Mouse (Mus musculus): ENCODE data around the gene Slc22a14.
"Not testable (repeated sequence)": the region's sequence is repeated elsewhere in the genome, so short reads cannot be mapped to it uniquely, and the experiment has no call there.

Gene Slc22a14

DNA sequence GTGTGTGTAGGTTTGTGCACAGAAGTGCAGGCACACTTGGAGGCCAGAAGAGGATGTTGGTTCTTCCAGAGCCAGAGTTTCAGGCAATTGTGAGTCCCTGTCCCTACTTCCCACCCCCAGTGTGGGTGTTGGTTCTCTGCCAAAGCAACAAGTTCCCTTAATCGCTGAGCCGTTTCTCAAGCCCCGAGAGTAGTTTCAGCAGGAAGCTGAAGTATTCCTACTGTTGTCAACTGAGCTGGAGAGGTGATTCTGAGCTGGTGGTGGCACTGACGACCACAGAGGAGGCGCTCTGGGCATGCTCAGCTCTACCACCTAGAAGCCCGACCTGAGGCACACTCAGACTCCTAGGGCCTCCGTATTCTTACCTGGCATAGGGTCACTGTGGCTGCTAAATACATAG lies at the start of gene Slc22a14:
Gene Slc22a14, minus strand, starts transcription at position 270 of the 400 bp plus-strand sequence.
- no peak for DNase-seq

DNA sequence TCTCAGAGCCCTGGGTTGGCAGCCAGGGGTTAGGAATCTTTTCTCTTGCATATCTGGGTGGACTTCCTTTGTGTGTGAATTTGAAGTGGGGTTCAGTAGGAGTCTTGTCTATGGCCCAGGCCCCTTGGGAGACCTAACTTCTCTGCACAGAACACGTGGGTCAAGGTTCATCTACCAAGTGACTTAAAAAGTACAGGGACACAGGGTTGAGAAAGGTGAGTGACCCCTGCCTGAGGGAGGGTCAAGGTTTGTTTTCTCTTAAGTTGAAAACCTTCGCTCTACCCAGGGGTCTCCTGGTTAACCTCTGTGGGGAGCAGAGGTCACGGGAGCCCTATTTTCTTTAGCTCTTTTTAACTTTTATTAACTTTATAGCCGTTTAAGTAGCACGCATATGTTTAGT lies 44.5 kb upstream of the Slc22a14 start:
- peak; percentile 19 for DNase-seq

DNA sequence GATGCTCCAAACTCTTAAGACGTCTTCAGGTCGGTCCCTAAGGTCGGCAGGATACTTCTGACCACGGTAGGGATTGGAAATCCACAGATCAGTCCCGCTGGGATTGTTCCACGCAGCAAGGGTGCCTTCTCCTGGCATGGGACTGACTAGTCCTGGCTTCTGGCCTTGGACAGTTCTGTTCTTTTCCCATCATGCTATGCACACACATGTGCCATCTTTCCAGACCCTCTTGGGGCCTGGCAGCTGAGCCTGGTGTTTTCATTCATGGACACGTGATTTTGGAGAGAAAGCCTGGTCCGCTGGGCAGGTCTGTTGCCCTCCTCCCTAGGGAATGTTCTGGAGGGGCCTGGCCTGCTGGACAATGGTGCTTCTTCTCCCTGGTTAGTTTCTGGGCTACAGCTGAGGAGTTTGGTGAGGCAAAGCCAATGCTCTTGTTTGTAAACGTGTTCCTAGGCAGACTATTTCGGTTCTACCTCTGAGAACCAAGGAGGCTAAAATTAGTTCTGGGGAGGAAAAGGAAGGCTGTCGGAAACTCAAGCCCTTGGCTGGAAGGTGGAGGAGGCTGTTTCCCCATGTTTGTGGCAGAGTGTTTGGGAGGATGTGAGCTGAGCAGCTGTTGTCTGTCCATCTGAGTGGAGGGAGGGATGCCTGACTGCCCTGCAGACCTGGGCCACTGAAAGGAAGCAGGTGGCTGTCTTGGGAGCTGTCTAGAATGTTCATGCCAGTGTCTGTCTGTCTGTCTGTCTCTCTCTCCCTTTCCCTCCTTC lies 43.7 kb upstream of the Slc22a14 start:
- DNase-seq = peak; percentile 10

DNA sequence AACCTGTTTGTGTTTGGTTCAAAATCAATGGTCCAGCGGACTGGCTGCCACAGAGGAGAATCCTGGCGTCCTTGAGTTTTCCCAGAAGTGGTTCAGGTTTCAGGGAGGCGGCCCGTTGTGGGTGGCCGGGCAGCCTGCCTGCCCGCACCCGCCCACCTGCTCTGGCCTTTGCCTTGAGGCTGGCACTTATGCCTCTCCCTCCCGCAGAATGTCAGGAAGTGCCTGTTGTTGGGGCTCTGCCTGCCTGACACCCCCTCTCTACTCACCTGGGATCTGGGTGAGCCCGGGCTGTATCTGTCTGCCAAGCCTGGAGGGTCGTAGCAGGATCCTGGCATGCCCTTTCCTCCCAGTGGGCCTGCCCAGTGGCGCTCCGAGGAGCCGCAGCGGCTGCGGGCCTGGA lies 42.5 kb upstream of the Slc22a14 start:
- DNase-seq = peak; percentile 79

DNA sequence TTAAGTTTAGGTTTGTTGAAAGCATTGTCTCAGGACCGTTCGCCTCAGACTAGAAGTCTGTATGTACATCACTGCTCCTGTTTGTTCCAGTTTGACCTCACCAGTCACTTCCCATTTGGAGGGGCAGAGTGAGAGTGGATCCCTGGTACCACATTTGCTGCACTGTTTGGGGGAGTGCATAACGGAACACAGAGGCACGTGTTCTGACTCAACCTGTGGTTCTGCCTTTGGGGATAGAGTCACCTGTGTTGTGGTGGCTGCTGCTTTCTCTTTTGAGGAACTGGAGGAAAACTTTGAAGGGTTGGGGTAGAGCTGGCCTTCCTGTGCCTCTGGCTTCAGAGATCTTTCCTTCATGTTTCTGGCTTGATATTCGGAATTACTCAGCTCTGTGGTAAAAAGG lies 38.7 kb upstream of the Slc22a14 start:
- DNase-seq = no peak

DNA sequence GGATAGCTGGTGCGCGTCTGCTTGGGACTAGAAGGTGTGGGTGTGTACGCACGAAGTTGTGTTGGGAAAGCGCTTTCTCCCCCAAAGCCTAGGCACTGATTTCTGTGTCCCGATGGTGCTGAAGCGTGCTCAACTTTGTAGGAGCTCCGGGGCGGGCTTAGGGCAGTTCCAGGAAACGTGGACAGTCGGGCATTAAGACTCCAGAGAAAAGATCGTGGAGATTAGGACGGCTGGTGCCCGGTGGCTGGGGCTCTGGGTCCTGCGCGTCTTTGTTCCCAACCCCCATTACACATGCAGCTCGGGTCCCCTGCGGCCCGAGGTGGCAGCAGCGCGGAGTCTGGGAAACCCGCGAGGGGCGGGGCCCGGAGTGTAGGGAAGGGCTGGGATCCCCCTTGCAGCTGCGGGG lies 37.9 kb upstream of the Slc22a14 start:
- no peak for DNase-seq

DNA sequence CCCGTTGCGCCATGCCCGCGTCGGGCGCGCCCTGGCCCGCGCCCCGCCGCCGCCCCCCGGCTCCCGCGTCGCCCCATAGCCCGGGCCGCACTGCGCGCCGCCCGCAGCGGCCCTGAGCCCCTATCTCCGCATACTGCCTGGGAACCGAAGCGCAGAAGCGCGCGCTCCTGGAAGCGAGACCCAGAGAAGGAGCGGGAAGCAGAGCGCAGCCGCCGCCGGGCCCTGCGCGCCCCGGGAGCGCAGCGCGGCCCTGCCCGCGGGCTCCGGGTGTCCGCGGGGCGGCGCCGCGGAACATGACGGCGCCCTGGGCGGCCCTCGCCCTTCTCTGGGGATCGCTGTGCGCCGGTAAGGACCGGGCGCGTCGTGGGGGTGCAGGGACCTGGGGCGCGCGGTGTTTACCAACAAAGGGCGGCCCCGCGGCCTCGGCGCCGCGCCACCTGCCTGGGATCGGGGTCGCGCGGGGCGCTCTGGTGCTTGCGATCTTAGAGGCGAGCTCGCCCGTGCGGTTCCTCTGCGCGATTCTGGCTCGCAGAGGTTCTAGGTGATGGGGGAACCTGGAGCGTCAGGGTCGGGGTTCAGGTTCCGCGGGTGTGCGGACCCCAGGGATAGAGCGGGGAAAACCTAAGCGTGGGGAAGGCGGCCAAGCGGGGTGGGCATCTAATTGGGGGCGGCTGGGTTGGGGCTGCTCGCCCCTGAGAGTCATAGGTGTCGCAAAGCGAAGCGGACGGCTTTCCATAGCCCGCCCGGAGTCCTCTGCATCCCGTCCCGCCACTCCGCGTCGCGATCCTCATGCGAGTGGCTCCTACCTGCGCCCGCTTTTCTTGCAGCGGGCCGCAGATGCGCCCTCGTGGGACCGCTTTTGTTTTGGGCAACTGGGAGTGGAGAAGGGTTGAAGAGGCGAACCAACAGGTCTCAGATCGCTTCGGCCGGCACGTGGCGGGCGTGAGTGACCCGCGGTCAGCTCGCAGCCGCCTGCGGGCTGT lies 37.2 kb upstream of the Slc22a14 start:
- peak; percentile 57 for DNase-seq

DNA sequence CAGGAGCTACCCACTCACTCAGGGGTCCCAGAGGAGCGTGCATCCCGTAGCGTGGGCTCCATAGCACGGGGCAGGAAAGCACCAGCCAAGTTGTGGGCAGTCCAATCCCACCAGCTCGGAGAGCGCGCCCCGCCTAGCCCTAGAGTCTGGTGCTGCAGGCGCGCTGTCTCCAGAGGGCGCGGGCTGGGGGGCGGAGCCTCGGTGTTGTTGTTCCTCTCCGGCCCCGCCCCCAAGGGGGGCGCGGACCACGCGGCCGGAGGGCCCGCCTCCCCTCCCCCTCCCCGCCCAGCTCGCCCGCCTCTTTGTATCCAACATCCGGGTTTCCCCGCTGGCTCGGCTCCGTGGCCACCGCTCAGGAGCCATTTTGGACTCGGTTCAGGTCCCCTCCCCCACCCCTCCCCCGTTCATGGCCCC lies 36.5 kb upstream of the Slc22a14 start, which contains the start of gene Acvr2b:
Gene Acvr2b, plus strand, starts transcription at position 318 of the 414 bp plus-strand sequence.
- peak; percentile 93 for DNase-seq

DNA sequence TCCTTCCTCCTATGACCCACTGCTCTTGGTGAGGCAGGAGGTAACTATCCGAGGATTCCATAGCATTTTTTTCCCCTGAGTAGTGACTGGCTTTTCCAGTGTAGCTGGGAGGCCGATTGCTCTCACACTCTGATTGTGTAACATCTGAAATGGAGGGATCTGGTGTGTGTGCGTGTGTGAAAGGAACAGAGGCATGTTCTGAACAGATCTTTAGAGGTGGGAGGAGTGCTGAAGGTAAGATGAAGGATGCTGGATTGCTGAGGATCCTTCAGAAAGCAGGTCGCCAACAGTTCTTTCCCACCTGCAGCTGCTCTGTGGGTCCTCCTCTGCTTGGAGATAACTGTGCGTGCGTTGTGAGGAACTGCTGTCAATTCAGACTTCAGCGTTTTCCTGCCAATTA lies 36.0 kb upstream of the Slc22a14 start:
- no peak for DNase-seq

DNA sequence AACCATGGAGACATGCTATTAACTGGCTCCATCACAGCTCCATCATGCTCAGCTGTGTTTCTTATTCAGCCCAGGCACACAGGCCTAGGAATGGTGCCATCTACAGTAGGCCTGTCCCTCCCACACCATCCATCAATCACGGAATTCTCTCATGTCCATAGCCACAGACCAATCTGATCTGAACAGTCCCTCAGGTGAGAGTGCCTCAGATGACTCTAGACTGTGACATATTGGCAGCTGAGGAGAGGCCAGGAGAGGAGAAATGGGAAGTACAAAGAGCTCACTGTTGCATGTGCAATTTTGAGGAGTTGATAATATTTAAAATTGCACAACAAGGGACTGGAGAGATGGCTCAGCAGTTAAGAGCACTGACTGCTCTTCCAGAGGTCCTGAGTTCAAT lies 29.5 kb upstream of the Slc22a14 start:
- no peak for DNase-seq

DNA sequence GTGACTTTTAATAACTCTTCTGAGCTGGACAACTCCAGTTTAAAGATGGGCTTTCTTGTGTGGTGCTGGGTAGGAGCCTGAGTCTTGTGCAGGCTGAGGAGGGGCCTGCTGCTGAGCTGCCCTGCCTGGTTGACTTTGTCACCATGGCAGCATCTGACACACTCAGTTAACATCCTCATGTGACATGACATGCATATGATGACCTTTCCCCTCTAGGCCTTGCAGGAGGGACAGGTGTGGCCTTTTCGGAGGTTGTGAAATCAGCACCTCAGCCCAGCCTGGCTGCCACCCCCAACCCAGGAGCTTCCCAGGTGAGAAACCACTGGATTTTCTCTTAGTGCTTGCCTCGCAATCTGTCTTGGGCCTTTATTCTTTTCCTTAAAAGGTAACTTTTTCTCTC lies 24.9 kb upstream of the Slc22a14 start:
- no peak for DNase-seq

DNA sequence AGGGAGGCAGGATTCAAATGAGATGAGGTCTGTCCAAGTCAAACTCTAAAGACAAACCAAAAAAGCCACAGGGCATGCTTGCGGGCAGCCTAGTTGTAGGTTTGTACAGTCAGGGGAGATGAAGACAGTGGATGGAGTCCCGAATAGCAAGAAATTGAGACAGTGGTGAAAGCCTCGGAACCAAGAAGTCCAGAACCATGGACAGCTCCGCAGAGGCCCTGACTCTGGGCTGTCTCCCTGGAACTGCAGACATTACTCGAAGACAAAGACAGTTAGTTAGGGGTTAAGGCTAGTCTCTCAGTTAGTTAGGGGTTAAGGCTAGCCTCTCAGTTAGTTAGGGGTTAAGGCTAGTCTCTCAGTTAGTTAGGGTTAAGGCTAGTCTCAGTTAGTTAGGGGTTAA lies 23.6 kb upstream of the Slc22a14 start:
- DNase-seq = no peak

DNA sequence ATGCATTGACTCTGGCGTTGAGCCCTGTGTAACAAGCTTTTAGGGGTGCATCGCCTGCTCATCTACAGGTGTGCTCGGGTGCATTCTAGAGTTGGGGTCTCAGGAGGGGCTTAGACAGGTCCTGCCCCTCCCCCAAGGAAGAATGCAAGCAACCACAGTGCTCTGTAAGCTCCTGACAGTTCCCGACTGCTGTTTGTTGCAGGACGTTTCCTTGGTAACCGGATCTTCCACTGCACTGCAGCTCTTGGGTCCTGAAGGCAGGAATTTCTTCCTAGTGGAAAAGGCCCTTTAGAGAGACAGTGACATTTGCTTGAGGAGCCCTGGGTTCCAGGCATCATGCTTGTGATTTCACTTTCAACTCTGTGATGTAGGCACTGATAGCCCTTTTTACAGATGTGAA lies 17.2 kb upstream of the Slc22a14 start:
- no peak for DNase-seq

DNA sequence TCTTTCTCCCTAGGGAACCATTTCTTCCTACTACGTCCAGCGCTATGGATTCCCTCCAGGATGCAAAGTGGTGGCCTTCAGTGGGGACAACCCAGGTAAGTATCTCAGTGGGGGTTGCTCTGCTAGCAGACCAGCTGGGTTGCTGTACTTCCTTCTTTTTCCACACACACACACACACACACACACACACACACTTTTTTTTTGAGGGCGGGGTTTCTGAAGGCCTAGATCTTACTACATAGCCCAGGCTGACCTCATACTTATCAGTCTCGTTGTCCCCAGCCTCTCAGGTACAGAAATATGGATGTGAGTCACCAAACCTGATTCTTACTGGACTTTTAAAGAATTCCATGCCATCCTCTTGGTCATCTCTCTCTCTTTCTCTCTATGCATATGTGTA lies 12.9 kb upstream of the Slc22a14 start:
- no peak for DNase-seq

DNA sequence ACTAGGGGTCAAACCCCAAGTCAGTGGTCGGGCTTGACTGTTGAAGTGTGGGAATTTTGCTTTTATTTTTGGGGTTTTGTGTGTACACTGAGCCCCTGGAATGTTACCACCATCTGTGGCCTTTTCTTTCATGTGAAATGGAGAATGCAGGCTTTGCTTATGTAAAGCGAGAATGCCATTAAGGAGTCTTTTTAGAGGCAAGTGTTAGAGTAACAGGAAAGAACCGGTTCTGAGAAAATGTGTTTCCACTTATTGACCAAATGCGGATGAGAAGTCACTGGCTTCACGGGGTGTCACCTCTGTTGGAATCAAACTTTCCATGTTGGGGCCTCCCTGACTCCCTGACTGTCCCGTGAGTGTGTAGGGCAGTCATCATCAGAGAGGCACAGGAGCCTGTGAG lies 10.2 kb upstream of the Slc22a14 start:
- no peak for DNase-seq

DNA sequence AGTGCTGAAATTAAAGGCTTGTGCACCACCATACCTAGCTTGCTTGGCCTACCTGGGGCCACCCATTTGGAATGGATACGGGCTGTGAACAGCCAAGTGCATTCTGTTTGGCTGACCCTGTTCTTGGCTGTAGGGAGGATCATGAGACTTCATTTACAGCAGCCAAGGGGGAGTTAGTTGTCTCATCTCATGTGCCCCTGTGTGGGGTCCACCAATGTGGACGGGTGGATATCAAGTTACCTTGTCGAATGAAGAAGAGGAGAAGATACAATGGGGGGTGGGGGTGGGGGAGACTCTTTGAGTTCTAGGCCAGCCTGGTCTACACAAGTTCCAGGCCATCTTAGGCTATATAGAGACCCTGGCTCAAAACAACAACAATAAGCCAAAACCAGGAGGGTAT lies 9.7 kb upstream of the Slc22a14 start:
- no peak for DNase-seq

DNA sequence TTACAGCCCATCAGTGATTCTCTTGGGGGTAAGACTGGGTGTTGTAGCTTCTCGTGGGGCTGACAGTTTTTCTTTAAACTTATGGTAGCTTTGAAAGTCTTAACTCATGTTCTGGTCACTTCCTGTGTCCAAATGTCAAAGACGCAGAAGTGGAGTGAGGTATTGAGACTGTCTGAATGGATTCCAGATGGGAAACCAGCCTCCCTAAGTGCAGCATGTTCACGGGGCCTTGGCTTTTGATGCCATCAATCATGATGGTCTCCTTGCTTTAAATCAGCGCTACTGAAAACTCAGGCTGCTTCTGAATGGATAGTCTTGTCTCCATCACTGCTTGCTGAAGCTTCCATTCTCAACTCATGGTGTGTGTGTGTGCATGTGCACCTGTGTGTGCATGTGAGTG lies 5.9 kb upstream of the Slc22a14 start:
- DNase-seq = no peak

DNA sequence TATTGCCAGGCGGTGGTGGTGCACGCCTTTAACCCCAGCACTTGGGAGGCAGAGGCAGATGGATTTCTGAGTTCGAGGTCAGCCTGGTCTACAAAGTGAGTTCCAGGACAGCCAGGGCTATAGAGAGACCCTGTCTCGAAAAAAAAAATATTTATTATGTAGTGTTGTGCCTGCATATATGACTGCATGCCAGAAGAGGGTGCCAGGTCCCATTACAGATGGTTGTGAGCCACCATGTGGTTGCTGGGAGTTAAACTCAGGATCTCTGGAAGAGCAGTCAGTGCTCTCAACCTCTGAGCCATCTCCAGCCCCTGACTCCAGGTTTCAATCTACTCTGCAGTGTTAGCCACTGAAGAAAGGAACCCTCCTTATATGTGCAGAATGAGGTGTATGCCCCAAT lies 5.4 kb upstream of the Slc22a14 start:
- not testable (repeated sequence) for DNase-seq

DNA sequence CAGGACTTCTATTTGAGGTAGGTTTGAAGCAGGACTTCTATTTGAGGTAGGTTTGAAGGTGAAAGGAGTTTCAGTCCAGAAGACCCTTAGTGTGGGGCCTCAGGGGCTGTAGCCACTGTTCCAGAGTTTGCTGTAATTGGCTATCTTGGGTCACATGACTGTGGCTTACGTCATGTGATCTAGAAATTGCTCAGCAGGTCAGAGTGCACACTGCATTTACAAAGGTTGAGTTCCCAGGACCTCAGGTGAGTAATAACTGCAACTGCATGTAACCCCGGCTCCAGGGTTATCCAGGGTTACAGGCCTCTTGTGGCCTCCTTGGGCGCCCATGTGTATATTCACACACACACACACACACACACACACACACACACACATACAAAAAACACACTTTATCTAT lies 3.0 kb upstream of the Slc22a14 start:
- DNase-seq = peak; percentile 60

DNA sequence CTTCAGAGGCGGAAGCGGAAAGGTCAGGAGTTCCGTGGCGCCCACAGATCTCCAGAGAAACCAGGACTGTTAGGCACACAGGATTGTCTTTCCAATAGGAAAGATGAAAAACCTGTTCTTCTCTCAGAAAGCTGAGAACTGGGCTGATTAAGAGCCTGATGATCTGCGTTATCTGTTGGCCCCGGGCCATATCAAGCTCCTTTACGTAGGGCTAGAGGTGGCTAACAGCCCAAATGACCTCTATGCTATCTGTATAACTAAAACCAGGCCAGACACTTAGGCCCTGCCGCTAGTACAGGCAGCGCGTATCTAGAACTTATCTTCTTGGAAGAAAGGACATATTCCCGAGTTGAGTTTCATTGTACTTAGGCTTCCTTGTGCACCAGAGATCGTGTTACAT lies 2.1 kb downstream of the Slc22a14 start:
- no peak for DNase-seq

DNA sequence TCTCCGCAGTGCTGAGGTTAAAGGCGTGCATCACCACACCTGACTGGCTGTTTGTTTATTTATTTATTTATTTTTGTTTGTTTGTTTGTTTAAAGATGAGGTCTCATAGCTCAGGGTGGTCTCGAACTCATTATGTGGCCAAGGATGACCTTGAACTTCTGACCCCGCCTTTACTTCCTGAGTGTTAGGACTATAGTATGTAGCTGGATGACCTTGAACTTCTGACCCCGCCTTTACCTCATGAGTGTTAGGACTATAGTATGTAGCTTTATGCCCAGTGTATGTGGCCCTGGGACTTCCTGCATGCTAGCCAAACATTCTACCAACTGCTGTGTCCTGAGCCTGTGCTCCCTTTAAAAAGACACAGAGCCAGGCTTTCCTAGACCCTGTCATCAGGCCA lies 3.9 kb downstream of the Slc22a14 start:
- no peak for DNase-seq

DNA sequence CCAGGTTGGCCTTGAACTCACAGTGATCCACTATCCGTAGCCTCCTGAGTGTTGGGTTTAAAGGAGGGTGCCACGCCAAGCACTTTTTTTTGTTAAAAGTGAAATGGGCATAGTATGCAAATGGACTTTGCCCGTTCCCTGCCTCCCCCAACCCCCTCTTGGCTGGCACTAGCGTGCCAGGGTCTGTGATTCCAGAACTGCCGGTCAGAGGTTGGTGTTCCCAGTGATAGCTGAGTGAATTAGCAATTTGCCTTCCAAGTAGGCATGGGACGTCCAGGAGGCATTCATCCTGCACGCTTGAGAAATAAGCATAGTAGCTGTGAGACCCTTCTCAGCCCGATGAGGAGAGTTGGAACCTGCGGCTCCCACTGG lies 7.3 kb downstream of the Slc22a14 start:
- peak; percentile 84 for DNase-seq

DNA sequence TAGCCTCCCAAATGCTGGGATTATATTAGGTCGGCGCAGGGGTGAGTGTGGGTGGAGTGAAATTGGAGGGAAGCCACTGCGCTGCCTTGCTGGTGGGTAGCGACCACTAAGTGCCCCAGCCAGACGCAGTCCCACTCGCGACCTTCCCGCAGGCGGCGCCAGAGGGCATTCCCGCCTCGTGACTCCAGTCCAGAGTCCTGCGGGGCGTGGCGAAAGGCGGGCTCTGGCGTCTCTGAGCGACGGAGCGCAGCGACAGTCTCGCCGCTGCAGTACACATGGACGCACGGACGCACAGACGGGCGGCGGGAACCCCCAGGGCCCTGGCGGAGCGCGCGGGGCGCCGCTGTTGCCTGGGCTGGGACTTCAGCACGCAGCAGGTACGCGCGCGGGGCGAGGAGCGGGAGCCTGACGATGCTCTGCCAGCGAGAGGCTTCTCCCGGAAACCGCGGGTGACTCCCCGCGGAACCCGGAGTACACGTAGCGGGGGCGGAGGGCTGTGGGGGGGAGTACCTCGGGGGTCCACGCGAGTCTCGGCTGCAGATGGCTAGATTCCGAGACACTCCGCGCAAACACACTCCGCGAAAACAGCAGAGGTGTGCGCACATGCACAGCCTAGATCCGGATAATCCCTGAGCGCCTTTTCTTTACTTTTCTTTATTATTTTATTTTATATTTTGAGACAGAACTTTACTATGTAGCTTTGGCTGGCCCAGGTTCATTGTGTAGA lies 7.9 kb downstream of the Slc22a14 start, which contains the start of gene Xylb:
Gene Xylb, plus strand, starts transcription at position 51 of the 727 bp plus-strand sequence.
- DNase-seq = peak; percentile 93
